Mouse (Mus musculus) forebrain, embryonic 16.5 days (tissue): ENCODE results near the gene Rab15. TPM values are rescaled to one million over a fixed set of nuclear protein-coding genes. Genes with fewer than 3 reads are reported as not detected.
A peak's percentile ranks its signal among the peaks of the same experiment; 100 is the strongest.
"Not testable (repeated sequence)": the region's sequence is repeated elsewhere in the genome, so short reads cannot be mapped to it uniquely, and the experiment has no call there.

Experiments
- ATAC-seq: fragments of 200-750 bp; cut with Nextera tagmentation; 2 replicates; pipeline ENCODE4 v1.8.0; 2017; ENCODE audit warnings: mild to moderate bottlenecking, moderate library complexity
- H3K27ac ChIP-seq: fragments of 300-500 bp; sonication (generic); 2 replicates; pipeline ENCODE4 v1.5.1; 2014; ENCODE audit warnings: low read length, control low read depth
- H3K27me3 ChIP-seq: fragments of 300-500 bp; sonication (generic); replicated peaks from 2 replicates; pipeline ENCODE4 v1.6.1; 2014; ENCODE audit warnings: low read length; ENCODE audit not compliant: control insufficient read depth, insufficient read depth
- H3K36me3 ChIP-seq: fragments of 300-500 bp; sonication (generic); 2 replicates; pipeline ENCODE4 v1.6.1; 2014; ENCODE audit not compliant: control insufficient read depth, insufficient read depth
- H3K4me1 ChIP-seq: fragments of 300-500 bp; sonication (generic); replicated peaks from 2 replicates; pipeline ENCODE4 v1.6.1; 2014; ENCODE audit warnings: low read length; ENCODE audit not compliant: control insufficient read depth, insufficient read depth
- H3K4me2 ChIP-seq: fragments of 300-500 bp; sonication (generic); 2 replicates; pipeline ENCODE4 v1.6.1; 2014; ENCODE audit warnings: mild to moderate bottlenecking, low read length, control low read depth
- H3K4me3 ChIP-seq: fragments of 300-500 bp; sonication (generic); replicated peaks from 2 replicates; pipeline ENCODE4 v1.5.1; 2014; ENCODE audit warnings: mild to moderate bottlenecking, low read length, control low read depth
- H3K9ac ChIP-seq: fragments of 300-500 bp; sonication (generic); replicated peaks from 2 replicates; pipeline ENCODE4 v1.6.1; 2014; ENCODE audit warnings: low read depth, low read length, control low read depth
- H3K9me3 ChIP-seq: fragments of 300-500 bp; sonication (generic); 2 replicates; pipeline ENCODE4 v1.6.1; 2016; ENCODE audit warnings: low read length; ENCODE audit not compliant: control insufficient read depth
- WGBS: fragments of 180-500 bp; shearing (Covaris S2); extraction: QIAGEN DNeasy Blood & Tissue Kit; methylation state at CpG from one replicate; pipeline ENCODE4 v1.1.7; 2014; 5-methylcytosine and 5-hydroxymethylcytosine counted together
- polyA plus RNA-seq: library from polyadenylated mRNA; unstranded; fragments of >200 nt; fragmentation: Nextera tagmentation; extraction: Ambion mirVana; gene quantifications from 2 replicates; pipeline ENCODE4 v1.2.1, GENCODE M21; 2015

Rab15 gene
- 27.7 and 34.4 TPM in 2 replicates for polyA plus RNA-seq

DNA sequence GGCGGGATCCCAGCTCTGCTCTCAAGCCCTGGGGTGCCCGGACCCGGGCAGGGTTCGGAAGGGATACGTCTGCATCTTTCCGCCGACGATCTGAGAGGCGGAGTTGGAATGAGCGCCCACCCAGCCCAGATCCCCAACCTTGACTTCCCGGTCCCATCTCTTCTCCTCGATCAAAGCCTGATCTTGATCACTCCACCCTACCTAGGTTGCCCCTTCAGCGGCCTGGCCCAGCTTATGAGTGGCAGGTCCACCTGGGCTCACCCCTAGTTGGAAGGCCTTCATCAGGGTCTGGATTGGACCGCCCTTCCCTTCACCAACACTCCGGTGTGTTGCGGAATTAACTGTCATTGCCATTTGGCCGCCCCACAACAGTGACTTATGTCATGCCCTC lies at the start of gene Rab15:
Gene Rab15 (minus strand): TSS at position 258 of the 391 bp plus-strand sequence.
- peak within 1 kb of the TSS; percentile 54 for H3K27ac ChIP-seq
- no peak for ATAC-seq
- no peaks in the 10 kb centered on the region for H3K36me3 ChIP-seq
- peak within 1 kb of the TSS; percentile 79 for H3K4me3 ChIP-seq
- no peaks in the 10 kb centered on the region for H3K9me3 ChIP-seq
- H3K27me3 ChIP-seq = no peaks in the 10 kb centered on the region; the same call in 1 of the 2 replicates
- peaks cover 16% of the 10 kb centered on the region for H3K4me1 ChIP-seq
- WGBS = 3% methylated on average over 17 of the region's 17 CpGs
- H3K9ac ChIP-seq = peak within 1 kb of the TSS; percentile 91
- H3K4me2 ChIP-seq = peak within 1 kb of the TSS; percentile 83

DNA sequence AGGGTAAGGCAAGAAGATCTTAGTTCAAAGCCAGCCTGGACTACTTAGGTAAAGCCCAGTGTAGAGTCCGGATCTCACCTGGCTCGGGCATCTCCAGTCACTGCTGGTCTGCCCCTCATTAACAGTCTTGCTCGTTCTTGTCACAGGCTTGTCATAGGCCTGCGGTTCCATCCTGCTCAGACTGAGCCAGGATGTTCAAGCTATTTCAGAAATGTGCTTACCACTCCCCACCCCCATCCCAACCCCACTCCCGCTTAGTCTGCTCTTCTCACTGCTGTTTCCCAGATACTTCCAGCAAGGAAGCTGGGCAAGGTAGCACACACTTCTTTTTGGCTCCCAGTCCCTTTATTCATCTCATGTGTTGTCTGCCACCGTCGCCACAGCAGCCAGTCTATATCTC lies 46.9 kb upstream of the Rab15 start:
- Histone ChIP-seq H3K27ac (no peak overlapping the region), H3K4me2 (no peak overlapping the region), H3K27me3 (no peaks in the 10 kb centered on the region), H3K9me3 (no peaks in the 10 kb centered on the region), H3K36me3 (peaks cover 2% of the 10 kb centered on the region; the same call in 1 of the 2 replicates), H3K4me3 (no peak overlapping the region), H3K9ac (no peak overlapping the region), H3K4me1 (no peaks in the 10 kb centered on the region)
- ATAC-seq = no peak
- WGBS = 84% methylated on average over 7 of the region's 7 CpGs

DNA sequence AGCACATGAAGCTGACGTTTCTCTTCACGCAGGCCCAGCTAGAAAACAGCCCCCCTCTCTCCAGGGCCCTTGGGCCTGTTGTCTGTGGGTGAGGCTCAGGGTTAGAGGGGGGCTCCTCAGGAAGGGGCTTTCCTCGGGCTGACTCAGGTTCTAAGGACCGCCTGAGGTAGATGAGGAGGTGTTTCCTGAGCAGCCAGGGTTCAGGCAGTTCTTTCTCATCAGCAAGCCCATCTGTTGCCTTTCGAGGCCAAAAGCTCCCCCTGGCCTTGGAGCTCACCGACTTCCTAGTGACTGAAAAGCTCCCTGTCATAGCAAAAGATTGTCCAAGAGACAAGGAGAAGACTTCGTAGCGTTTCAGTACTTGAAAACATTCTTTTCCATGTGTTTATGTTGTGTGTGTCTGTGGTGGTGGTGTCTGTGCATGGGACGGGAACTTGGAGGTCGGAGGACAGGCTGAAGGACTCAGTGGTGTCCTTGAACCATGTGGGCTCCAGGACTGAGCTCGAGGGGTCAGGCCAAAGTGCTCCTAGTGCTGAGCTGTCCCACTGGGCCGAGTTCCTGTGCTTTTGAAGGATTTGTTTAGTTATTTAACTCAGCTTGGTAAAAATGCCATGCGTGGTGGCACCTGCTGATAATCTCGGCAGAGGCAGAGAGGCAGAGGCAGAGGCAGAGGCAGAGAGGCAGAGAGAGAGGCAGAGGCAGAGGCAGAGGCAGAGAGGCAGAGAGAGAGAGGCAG lies 45.9 kb upstream of the Rab15 start:
- Histone ChIP-seq H3K27me3 (no peaks in the 10 kb centered on the region), H3K4me2 (no peak overlapping the region), H3K4me1 (no peaks in the 10 kb centered on the region), H3K4me3 (no peak overlapping the region), H3K36me3 (no peaks in the 10 kb centered on the region), H3K9ac (no peak overlapping the region), H3K27ac (no peak overlapping the region), H3K9me3 (no peaks in the 10 kb centered on the region)
- no peak for ATAC-seq
- WGBS = 75% methylated on average over 14 of the region's 14 CpGs

DNA sequence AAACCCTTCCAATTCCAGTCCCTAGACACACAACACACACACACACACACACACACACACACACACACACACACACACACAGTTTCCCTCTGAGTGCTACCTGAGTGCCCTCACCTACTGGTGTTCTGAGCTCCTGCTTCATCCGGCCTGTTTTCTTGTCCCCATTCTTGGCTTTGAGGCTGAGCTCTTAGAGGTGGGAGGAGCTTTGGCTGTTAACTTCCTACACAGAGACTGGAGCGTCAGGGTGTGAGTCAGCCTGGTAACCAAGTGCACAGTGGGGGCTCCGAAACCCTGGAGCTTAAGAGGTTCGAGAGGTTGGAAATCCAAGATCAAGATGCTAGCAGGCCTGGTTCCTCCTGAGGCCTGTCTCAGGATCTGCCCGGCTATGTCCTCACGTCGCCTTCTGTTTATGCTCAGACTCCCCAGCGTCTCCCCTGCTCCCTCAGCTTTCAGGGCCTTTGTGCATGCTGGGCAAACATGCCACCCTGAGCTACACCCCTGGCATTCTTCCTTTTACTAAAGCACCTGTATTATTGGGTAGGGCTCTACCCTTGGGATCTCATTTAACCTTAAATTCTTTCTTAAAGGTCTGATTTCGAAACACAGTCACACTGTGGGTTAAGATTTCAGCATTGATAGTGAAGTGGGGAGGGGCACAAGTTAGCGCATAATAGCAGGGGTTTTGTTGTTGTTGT lies 45.0 kb upstream of the Rab15 start:
- no peak overlapping the region for H3K27ac ChIP-seq
- WGBS = 58% methylated on average over 10 of the region's 10 CpGs
- H3K9me3 ChIP-seq = no peaks in the 10 kb centered on the region
- ATAC-seq = no peak
- no peak overlapping the region for H3K4me2 ChIP-seq
- no peak overlapping the region for H3K9ac ChIP-seq
- no peaks in the 10 kb centered on the region for H3K36me3 ChIP-seq
- no peak overlapping the region for H3K4me3 ChIP-seq
- H3K4me1 ChIP-seq = no peaks in the 10 kb centered on the region
- H3K27me3 ChIP-seq = no peaks in the 10 kb centered on the region

DNA sequence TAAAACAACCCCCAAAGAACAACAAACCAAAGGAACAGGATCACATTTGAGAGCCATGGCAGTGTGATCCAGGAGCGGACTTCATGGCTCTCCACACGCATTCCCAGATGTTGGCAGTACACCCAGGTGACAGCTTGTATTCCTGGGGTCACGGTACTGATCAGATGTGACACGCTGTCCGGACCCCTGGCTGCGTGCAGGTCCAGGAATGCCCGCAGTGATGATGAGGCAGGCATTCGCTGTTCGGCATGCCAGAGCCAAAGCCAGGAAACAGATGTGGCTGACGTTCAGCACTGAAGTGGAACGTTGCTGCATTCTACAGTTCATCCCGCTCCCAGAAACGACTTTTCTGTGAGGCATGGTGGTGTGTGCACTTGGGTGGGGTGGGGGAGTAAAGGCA lies 42.6 kb upstream of the Rab15 start:
- Histone ChIP-seq H3K9me3 (no peaks in the 10 kb centered on the region), H3K4me2 (no peak overlapping the region), H3K4me1 (no peaks in the 10 kb centered on the region), H3K4me3 (no peak overlapping the region), H3K36me3 (0 out of 2 replicates have a peak, but pooled peaks cover 2% of the 10 kb centered on the region), H3K27me3 (no peaks in the 10 kb centered on the region), H3K9ac (no peak overlapping the region), H3K27ac (no peak overlapping the region)
- WGBS = 91% methylated on average over 13 of the region's 13 CpGs
- ATAC-seq = no peak

DNA sequence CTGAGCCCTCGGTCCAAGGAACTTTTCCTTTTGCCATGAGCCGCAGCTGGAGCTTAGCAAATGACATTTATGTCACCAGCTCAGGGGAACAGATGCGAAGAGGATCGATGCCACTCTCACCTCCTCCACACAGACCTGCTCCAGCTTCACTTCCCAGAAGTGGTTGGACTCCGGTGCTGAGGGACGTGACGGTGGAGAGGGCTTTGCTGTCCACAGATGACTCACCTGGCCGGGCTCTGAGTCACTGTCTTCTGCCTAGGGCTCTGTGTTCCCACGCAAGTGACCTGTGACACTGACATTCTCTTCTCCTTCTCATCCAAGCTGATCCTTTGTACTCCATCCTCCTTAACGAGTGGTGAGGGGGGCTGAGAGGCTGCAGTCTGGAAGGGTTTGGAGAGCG lies 40.9 kb upstream of the Rab15 start:
- 79% methylated on average over 11 of the region's 11 CpGs for WGBS
- H3K9me3 ChIP-seq = no peaks in the 10 kb centered on the region
- ATAC-seq = no peak
- 0 out of 2 replicates have a peak, but pooled peaks cover 2% of the 10 kb centered on the region for H3K36me3 ChIP-seq
- H3K4me1 ChIP-seq = no peaks in the 10 kb centered on the region
- no peak overlapping the region for H3K4me2 ChIP-seq
- no peak overlapping the region for H3K27ac ChIP-seq
- H3K9ac ChIP-seq = no peak overlapping the region
- H3K27me3 ChIP-seq = no peaks in the 10 kb centered on the region
- H3K4me3 ChIP-seq = no peak overlapping the region

DNA sequence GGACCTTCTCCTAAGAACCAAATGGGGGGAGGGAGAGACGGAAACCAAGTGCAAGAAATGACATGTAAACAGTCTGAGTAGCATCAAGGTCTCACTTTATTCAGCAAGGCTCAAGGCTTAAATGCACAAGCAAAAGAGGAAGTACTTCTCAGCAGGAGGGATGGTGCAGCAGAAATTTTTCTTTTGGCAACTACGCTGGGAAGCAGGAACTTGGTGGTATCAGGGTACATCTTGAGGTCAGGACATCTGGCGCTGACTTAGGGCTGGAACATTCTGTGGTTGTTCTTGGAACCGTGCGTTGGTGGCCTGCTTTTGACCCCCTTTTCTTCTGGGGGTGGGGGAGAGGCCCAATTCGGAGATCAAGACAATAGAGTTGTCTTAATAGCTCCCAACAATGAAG lies 36.1 kb upstream of the Rab15 start:
- H3K9ac ChIP-seq, H3K36me3 ChIP-seq, H3K27ac ChIP-seq, H3K4me3 ChIP-seq, H3K4me1 ChIP-seq, H3K27me3 ChIP-seq, H3K4me2 ChIP-seq, ATAC-seq, H3K9me3 ChIP-seq: not testable (repeated sequence)
- WGBS = 88% methylated on average over 6 of the region's 6 CpGs

DNA sequence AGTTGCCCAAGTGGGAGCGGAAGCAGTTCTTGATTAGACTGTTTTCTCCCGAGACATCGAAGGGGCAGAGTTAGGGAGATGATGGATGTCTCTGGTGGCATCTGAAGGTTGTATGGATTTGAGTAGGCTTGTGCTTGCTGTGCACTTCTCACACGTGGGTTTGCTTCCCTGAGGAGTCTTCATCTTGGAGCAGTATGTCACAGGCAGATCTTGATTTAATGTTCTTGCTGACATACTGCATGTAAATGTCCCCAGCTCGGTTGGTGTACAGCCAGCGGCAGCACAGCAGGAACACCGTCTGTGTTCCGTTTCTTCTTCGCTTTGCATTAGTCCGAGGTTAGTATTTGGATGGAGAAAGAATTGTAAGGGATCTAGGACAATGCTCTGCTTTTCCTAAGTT lies 34.4 kb upstream of the Rab15 start:
- H3K36me3 ChIP-seq = no peaks in the 10 kb centered on the region
- H3K4me1 ChIP-seq = no peaks in the 10 kb centered on the region
- H3K9me3 ChIP-seq = no peaks in the 10 kb centered on the region
- H3K27ac ChIP-seq = no peak overlapping the region
- 81% methylated on average over 10 of the region's 10 CpGs for WGBS
- no peak overlapping the region for H3K9ac ChIP-seq
- H3K27me3 ChIP-seq = no peaks in the 10 kb centered on the region
- H3K4me2 ChIP-seq = no peak overlapping the region
- no peak overlapping the region for H3K4me3 ChIP-seq
- no peak for ATAC-seq

DNA sequence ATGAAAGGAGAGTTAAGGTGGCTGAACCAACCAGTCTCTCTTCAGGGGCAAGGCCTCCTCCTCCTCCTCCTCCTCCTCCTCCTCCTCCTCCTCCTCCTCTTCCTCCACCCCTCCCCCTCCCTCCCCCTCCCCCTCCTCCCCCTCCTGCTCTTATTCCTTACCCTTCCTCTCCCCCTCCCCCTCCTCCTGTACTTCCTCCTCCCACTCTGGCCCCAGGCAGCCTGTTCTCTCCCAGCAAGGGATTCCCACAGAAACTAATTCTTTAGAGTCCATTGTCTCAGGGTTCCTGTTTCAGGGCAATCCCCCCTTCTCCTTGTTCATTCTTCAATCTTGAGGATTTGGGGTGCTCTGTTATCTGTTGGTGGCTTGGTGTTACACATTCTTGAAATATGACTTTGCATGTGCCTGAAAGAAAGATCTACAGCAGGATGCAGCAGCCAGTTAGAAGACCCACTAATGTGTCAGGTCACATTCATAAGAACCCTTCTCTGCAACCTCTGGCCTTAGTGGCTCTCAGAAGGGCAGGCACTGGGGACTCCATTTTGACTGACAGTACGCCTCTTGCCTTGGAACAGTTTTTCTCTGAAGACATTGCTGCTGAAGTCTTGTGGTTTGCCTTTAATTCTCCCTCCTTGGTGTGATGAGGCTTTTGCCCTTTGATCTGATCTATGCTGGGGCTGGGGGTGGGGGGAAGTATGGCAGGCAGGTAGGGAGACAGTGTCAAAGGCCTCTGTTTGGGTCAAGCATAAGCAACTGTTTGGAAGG lies 30.9 kb upstream of the Rab15 start:
- no peak overlapping the region for H3K27ac ChIP-seq
- 86% methylated on average over 1 of the region's 1 CpGs for WGBS
- no peaks in the 10 kb centered on the region for H3K9me3 ChIP-seq
- no peaks in the 10 kb centered on the region for H3K27me3 ChIP-seq
- H3K4me2 ChIP-seq = no peak overlapping the region
- no peak overlapping the region for H3K9ac ChIP-seq
- H3K36me3 ChIP-seq = no peaks in the 10 kb centered on the region
- no peak overlapping the region for H3K4me3 ChIP-seq
- ATAC-seq = no peak
- no peaks in the 10 kb centered on the region for H3K4me1 ChIP-seq
